Mouse (Mus musculus): ENCODE data around the gene Ppm1j. TPM values are rescaled to one million over a fixed set of nuclear protein-coding genes. Genes with fewer than 3 reads are reported as not detected.

Gene Ppm1j
- polyA plus RNA-seq, 1 experiment from 2014 or later: 1.9 TPM

Other genes starting within 250 kb of the Ppm1j start
- 35.3 and 38.7 TPM in 2 replicates for gene Slc16a1, start 142.4 kb upstream of the Ppm1j start, polyA plus RNA-seq (2014; fragmentation: Nextera tagmentation; extraction: Ambion mirVana)
- not detected in 2 replicates for gene Fam19a3, start 784 bp downstream of the Ppm1j start, polyA plus RNA-seq (2014; fragmentation: Nextera tagmentation; extraction: Ambion mirVana)
- gene Rhoc, start 7.3 kb downstream of the Ppm1j start, polyA plus RNA-seq (2014; fragmentation: Nextera tagmentation; extraction: Ambion mirVana): 104 and 105 TPM in 2 replicates
- 17.4 and 22.0 TPM in 2 replicates for gene Mov10, start 37.5 kb downstream of the Ppm1j start, polyA plus RNA-seq (2014; fragmentation: Nextera tagmentation; extraction: Ambion mirVana)
- gene St7l, start 82.9 kb downstream of the Ppm1j start, polyA plus RNA-seq (2014; fragmentation: Nextera tagmentation; extraction: Ambion mirVana): 34.5 and 36.6 TPM in 2 replicates
- gene Capza1, start 83.4 kb downstream of the Ppm1j start, polyA plus RNA-seq (2014; fragmentation: Nextera tagmentation; extraction: Ambion mirVana): 261 and 269 TPM in 2 replicates
- 0.90 and 1.5 TPM in 2 replicates for gene Wnt2b, start 180.9 kb downstream of the Ppm1j start, polyA plus RNA-seq (2014; fragmentation: Nextera tagmentation; extraction: Ambion mirVana)

Measured in neural tube, embryonic 11.5 days (tissue).